Mouse (Mus musculus) liver, embryonic 14.5 days (tissue): Measurements from ENCODE around the gene Ripor1.

Experiments used
- CTCF ChIP-seq: IDR thresholded peaks from 2 replicates; pipeline ENCODE4 v1.5.1; 2016; ENCODE audit warnings: antibody characterized with exemption, low read depth, control low read depth
- EP300 ChIP-seq: IDR thresholded peaks from 2 replicates; pipeline ENCODE4 v1.6.1; 2016; ENCODE audit warnings: antibody characterized with exemption, low read depth

DNA sequence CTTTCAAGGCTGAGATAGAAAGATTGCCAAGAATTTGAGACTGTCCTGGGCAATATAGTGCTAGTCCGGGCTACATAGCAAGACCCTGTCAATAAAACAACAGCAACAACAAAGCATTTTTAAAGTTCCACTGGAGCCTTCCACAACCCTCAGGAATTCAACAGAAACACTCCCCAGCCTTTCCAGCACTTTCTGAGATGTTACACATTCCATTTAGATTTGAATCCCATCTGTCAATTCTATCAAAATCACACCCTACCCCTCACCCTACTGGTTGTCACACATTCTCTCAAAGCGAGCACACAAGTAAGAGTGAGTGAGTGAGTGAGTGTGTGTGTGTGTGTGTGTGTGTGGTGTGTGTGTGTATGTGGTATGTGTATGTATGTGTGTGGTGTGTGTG, 12.6 kb upstream of the Ripor1 start:
- TF ChIP-seq CTCF (no peak), EP300 (no peak)
